Mouse (Mus musculus) pancreas, adult 10 weeks (tissue): ENCODE results near the gene Klhl26. TPM values are rescaled to one million over a fixed set of nuclear protein-coding genes. Genes with fewer than 3 reads are reported as not detected.

Source experiments
- polyA plus RNA-seq: library from polyadenylated mRNA; stranded (reverse); fragments of 350-450 nt; fragmentation: Illumina TruSeq; extraction: RNeasy Lipid Tissue Mini Kit (QIAGEN cat#74804); gene quantifications from one replicate; pipeline ENCODE4 v1.2.3, GENCODE M21; 2015; ENCODE audit warnings: low read depth, low replicate concordance; ENCODE audit not compliant: insufficient read depth

Klhl26 gene
- 4.2 TPM for polyA plus RNA-seq

DNA sequence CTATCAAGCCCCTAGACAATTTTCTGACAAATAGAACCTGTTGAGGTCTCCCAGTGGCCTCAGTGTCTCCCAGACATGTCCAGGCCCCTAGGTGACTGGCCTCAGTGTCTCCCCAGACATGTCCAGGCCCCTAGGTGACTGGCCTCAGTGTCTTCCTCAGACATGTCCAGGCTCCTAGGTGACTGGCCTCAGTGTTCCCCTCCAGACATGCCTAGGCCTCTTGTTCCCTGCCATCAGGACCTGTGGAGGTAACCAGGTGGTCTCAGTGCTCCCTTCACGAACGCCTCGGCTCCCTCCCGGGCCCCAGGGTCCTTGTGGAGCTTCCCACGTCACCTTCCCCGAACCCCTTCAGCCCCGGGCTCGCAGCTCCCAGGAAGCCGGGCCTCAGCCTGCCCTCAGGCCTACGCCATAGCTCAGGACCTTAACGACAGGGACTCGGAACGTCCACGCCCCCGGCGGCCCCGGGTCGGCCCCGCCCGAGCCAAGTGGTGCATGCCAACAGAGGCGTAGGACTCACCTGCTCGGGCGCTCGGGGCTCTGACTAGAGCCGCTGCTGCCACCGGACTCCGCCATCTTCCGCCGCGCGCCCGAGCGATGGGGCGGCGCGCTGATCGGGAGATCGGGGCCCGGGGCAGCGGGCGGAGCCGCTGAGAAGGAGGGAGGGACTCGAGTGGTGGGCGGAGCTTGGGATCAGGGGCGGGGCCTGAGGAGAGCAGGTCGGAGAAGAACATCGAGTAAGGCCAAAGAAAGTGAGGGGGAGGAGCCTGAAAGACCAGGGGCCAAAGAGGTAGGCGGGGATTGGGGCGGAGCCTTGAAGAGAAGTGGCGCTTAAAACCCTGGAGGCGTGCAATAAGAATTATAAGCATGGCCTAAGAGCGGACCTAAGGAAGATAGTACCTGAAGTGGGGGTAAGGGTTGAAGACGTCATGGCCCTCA lies at the start of gene Klhl26:
Gene Klhl26 (minus strand): TSS at position 636 of the 936 bp plus-strand sequence.

DNA sequence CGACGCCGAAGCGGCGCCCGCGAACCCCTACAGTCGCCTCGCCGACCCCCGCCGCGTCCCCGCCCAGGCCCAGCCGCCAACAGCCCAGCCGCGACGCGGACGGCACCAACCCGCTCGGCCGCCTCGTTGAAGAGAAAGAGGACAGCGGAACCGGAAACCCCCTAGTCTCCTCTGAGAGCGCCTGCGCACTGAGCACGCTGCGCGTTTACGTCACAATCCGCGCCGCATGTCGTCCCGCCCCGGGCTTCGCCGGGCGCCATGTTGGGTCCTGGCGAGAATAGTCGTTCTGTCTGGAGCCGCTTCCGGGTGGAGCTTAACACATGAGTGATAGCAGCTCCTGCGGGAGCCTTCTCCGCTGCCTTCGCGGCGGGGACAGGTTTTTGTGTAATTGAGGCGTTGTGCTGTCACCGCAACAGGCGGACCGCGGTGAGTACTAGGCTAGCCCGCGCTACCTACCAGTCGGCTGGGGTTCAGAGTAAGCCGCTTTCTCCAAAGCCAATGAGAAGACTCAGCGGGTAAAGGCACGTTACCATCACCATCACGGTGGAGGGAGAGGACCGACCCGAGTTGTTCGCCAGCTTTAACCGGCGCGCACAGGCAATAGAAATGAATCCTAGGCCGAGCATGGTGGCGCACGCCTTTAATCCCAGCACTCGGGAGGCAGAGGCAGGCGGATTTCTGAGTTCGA lies 33.6 kb upstream of the Klhl26 start, which contains the start of gene Uba52:
Gene Uba52 (minus strand): TSS at position 574 of the 688 bp plus-strand sequence.

DNA sequence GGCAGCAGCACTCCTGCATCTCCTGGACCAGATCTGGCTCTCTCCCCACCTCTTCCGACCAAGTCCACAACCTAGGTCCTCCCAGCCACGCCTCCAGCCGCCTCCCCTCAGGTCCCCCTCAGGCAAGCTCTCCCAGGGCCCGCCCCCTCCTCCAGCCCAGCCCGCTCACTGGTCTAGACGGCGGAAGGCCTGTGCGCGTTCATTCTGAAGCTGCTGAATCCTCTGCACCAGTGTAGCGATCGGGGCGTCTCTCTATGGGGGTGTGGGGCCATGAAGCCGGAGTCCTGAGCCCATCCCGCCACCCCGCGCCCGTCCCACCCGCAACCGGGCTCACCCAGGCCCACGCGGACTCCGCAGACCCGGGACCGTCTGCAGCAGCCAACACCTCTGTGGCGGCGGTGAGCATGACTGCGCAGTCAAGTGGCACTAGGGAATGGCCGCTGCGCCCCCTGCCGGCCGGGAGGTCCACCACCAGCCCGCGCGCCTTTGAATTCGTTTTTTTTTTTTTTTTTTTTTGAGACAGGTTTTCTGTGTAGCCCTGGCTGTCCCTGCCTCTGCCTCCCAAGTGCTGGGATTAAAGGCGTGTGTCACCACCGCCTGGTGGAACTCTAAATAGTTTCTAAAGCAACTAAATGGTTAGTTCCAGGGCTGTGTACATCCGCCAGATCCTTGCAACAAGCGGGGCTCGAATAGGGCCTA lies 29.7 kb upstream of the Klhl26 start, which contains the start of gene Rex1bd:
Gene Rex1bd (minus strand): TSS at position 425 of the 699 bp plus-strand sequence.

DNA sequence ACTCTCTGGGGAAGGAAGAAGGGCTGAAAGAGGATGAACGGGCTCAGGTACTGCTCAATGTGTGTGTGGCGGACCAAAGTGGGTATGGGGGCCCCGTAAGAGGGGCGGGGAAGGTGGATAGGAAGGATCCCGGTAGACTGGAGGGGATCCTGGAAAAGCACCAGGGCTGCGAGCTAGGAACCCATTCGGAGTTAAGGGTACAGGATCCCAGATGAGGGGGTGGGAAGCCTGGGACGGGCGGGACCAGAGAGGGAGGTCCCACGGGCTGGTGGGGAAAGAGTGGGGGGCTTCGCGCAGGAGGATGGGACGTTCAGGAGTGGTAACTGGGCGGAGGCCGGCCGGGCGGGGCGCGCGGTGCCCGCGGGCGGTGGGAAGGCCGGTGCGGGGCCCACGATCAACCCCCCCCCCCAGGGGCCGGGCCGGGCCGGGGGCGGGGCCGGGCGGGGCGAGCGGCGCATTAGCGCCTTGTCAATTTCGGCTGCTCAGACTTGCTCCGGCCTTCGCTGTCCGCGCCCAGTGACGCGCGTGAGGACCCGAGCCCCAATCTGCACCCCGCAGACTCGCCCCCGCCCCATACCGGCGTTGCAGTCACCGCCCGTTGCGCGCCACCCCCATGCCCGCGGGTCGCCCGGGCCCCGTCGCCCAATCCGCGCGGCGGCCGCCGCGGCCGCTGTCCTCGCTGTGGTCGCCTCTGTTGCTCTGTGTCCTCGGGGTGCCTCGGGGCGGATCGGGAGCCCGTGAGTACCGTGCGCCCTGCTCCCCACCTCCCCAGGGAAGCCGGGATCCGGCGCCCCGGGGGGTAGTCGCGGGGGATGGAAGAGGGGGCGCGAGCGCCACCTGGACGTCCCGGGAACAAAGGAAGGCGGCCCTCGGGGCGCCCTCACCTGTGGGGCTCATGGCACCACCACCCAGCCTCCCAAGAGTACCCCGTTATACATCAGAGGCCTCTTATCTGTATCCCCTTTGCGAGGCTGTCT lies 16.2 kb upstream of the Klhl26 start, which contains the start of gene Crlf1:
Gene Crlf1 (plus strand): TSS at position 495 of the 977 bp plus-strand sequence.

DNA sequence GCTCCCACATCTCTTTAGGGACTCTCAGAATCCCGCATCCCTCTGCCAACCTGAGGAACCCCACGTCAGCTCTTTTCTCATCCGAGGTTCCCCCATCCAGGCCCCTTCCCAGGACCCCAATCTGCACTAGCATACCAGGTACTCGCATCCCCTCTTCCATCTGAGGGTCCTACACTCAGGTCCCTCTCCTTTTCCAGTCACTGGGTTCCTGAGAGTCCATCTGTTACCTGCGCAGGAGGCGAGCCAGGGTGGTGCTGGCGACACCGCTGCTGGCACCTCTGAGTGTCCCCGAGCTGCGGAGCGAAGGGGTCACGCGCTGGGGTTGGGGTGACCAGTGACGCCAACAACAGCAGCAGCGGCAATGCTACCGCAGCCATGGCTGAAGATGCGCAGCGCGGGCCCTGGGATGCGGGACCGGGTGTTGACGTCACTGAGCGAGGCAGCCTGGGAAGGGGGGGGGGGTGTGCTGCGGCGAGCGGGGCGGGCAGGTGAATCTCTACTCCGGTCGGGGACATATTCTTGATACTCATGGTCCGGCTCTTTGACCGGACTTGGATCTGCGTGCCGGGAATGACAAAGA lies 10.3 kb upstream of the Klhl26 start, which contains the start of gene Tmem59l:
Gene Tmem59l (minus strand): TSS at position 418 of the 580 bp plus-strand sequence.

DNA sequence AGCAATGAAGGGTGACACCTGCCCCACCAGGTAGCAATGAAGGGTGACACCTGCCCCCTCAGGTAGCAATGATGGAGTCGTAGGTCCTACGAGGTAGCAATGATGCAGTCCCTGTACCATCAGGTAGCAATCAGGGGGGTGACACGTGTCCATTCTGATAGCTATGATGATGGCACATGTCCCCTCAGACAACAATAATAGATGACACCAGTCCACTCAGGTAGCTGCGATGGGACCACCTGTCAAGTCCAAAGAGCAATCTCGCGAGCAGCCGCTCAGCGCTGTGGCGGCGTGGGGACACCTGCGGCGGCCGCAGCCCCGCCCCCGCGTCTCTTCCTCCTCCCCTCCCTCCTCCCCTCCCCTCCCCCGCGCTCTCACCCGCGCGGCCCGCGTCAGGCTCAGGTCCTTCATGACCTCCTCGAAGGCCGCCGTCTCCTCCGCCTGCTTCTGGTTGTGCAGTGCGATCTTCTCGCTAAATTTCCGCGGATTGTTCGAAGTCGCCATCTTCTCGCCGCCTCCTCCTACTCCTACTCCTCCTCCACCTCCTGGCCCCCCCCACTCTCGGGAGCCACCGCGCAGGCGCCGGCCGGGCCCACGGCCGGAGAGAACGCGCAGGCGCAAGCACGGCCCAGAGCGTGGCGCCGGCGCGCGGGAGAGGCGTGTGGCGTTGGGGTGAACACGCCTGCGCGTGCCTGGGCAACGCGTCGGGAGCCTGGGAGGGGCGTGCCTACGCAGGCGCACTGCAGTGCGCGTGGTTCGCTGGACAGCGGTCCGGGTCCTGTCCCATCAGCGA lies 37.5 kb downstream of the Klhl26 start, which contains the start of gene Crtc1:
Gene Crtc1 (minus strand): TSS at position 525 of the 793 bp plus-strand sequence.

Other genes with a start within 250 kb of the Klhl26 start
- gene Sugp2, start 242.7 kb downstream of the Klhl26 start, polyA plus RNA-seq = 9.1 TPM
- gene Armc6, start 242.5 kb downstream of the Klhl26 start, polyA plus RNA-seq = 5.1 TPM
- 3.4 TPM for gene Homer3, start 194.1 kb downstream of the Klhl26 start, polyA plus RNA-seq
- gene Ddx49, start 174.5 kb downstream of the Klhl26 start, polyA plus RNA-seq = 16.1 TPM
- 97.1 TPM for gene Cope, start 174.4 kb downstream of the Klhl26 start, polyA plus RNA-seq
- gene Cers1, start 161.2 kb downstream of the Klhl26 start, polyA plus RNA-seq = not detected
- not detected for gene Gdf1, start 147.2 kb downstream of the Klhl26 start, polyA plus RNA-seq
- 9.1 TPM for gene Upf1, start 123.7 kb downstream of the Klhl26 start, polyA plus RNA-seq
- not detected for gene Comp, start 103.4 kb downstream of the Klhl26 start, polyA plus RNA-seq
- 6.0 TPM for gene Crtc1, start 37.4 kb downstream of the Klhl26 start, polyA plus RNA-seq
- 3.6 TPM for gene Tmem59l, start 10.4 kb upstream of the Klhl26 start, polyA plus RNA-seq
- 23.2 TPM for gene Crlf1, start 16.2 kb upstream of the Klhl26 start, polyA plus RNA-seq
- 39.6 TPM for gene Rex1bd, start 29.8 kb upstream of the Klhl26 start, polyA plus RNA-seq
- gene Uba52, start 33.8 kb upstream of the Klhl26 start, polyA plus RNA-seq = 731 TPM
- 78.4 TPM for gene Fkbp8, start 50.8 kb upstream of the Klhl26 start, polyA plus RNA-seq
- 14.3 TPM for gene Kxd1, start 51.0 kb upstream of the Klhl26 start, polyA plus RNA-seq
- gene Ell, start 62.5 kb upstream of the Klhl26 start, polyA plus RNA-seq = 6.0 TPM
- gene Isyna1, start 117.4 kb upstream of the Klhl26 start, polyA plus RNA-seq = 17.5 TPM
- gene Ssbp4, start 131.9 kb upstream of the Klhl26 start, polyA plus RNA-seq = 22.8 TPM
- 2.3 TPM for gene Lrrc25, start 139.2 kb upstream of the Klhl26 start, polyA plus RNA-seq
- gene Gdf15, start 155.5 kb upstream of the Klhl26 start, polyA plus RNA-seq = 0.61 TPM
- gene Pgpep1, start 183.4 kb upstream of the Klhl26 start, polyA plus RNA-seq = 8.6 TPM
- gene Lsm4, start 196.3 kb upstream of the Klhl26 start, polyA plus RNA-seq = 14.0 TPM
- 32.7 TPM for gene Jund, start 222.0 kb upstream of the Klhl26 start, polyA plus RNA-seq
- not detected for gene Iqcn, start 226.5 kb upstream of the Klhl26 start, polyA plus RNA-seq
- not detected for gene Gm3336, start 241.6 kb upstream of the Klhl26 start, polyA plus RNA-seq
- gene Pde4c, start 246.8 kb upstream of the Klhl26 start, polyA plus RNA-seq = 1.9 TPM